Mouse (Mus musculus) midbrain, postnatal 0 days (tissue): ENCODE results near the gene Itgal. TPM values are rescaled to one million over a fixed set of nuclear protein-coding genes. Genes with fewer than 3 reads are reported as not detected.

Experiments used
- ATAC-seq: fragments of 200-750 bp; cut with Nextera tagmentation; 2 replicates; pipeline ENCODE4 v1.8.0; 2017; ENCODE audit warnings: moderate number of reproducible peaks, mild to moderate bottlenecking, moderate TSS enrichment, moderate library complexity; ENCODE audit not compliant: low FRiP score
- DNase-seq: peaks from one replicate; pipeline ENCODE4 v3.0.0-alpha.2; 2015; ENCODE audit warnings: low spot score
- H3K27ac ChIP-seq: fragments of 300-500 bp; sonication (generic); 2 replicates; pipeline ENCODE4 v1.5.1; 2014; ENCODE audit warnings: low read depth, mild to moderate bottlenecking, low read length, mixed read lengths
- H3K27me3 ChIP-seq: fragments of 300-500 bp; sonication (generic); 2 replicates; pipeline ENCODE4 v1.6.1; 2014; ENCODE audit warnings: low read length, control low read depth, mixed read lengths; ENCODE audit not compliant: insufficient read depth
- H3K36me3 ChIP-seq: fragments of 300-500 bp; sonication (generic); 2 replicates; pipeline ENCODE4 v1.6.1; 2014; ENCODE audit warnings: low read length, control low read depth, mixed read lengths; ENCODE audit not compliant: insufficient read depth
- H3K4me1 ChIP-seq: fragments of 300-500 bp; sonication (generic); 2 replicates; pipeline ENCODE4 v1.6.1; 2014; ENCODE audit warnings: mild to moderate bottlenecking, control low read depth, antibody characterized with exemption, low read length, mixed read lengths; ENCODE audit not compliant: insufficient read depth
- H3K4me2 ChIP-seq: fragments of 300-500 bp; sonication (generic); 2 replicates; pipeline ENCODE4 v1.6.1; 2014; ENCODE audit warnings: low read depth, mild to moderate bottlenecking, low read length, mixed read lengths; ENCODE audit not compliant: poor library complexity, severe bottlenecking
- H3K4me3 ChIP-seq: fragments of 300-500 bp; sonication (generic); 2 replicates; pipeline ENCODE4 v1.5.1; 2014; ENCODE audit warnings: low read depth, mild to moderate bottlenecking, low read length, moderate library complexity
- H3K9ac ChIP-seq: fragments of 300-500 bp; sonication (generic); replicated peaks from 2 replicates; pipeline ENCODE4 v1.6.1; 2014; ENCODE audit warnings: mild to moderate bottlenecking, low read length, moderate library complexity, mixed read lengths; ENCODE audit not compliant: poor library complexity, severe bottlenecking
- H3K9me3 ChIP-seq: fragments of 300-500 bp; sonication (generic); 2 replicates; pipeline ENCODE4 v1.6.1; 2016; ENCODE audit warnings: low read length, control low read depth
- CTCF ChIP-seq: IDR thresholded peaks from 2 replicates; pipeline ENCODE4 v1.5.1; 2016; ENCODE audit warnings: antibody characterized with exemption, mild to moderate bottlenecking
- WGBS: fragments of 180-500 bp; shearing (Covaris S2); extraction: QIAGEN DNeasy Blood & Tissue Kit; methylation state at CpG from one replicate; pipeline ENCODE4 v1.1.7; 2014; 5-methylcytosine and 5-hydroxymethylcytosine counted together
- polyA plus RNA-seq: library from polyadenylated mRNA; unstranded; fragments of >200 nt; fragmentation: Nextera tagmentation; extraction: Ambion mirVana; gene quantifications from 2 replicates; pipeline ENCODE4 v1.2.1, GENCODE M21; 2015
- total RNA-seq: library from RNA; depleted of rRNA; stranded (reverse); fragments of >200 nt; gene quantifications from 2 replicates; pipeline ENCODE4 v1.2.3, GENCODE M21; 2014

Gene Itgal
- total and polyA plus RNA-seq, 2 experiments from 2014 or later = 0.22 to 0.49 TPM

- 11% methylated on average over 8 of the region's 8 CpGs for WGBS
- TF ChIP-seq CTCF = no peak
Observed at GRCm38 (mm10) chr7:127346676-127347075, 50.6 kb downstream of the Itgal start.

GRCm38 (mm10) chr7:127351230-127352004 lies 55.4 kb downstream of the Itgal start:
- Histone ChIP-seq H3K9ac (no peak overlapping the region), H3K4me3 (no peak overlapping the region), H3K36me3 (no peaks in the 10 kb centered on the region), H3K4me1 (no peaks in the 10 kb centered on the region), H3K27me3 (no peaks in the 10 kb centered on the region), H3K4me2 (no peak overlapping the region), H3K9me3 (no peaks in the 10 kb centered on the region), H3K27ac (no peak overlapping the region)
- 85% methylated on average over 5 of the region's 5 CpGs for WGBS
- TF ChIP-seq CTCF = no peak
- ATAC-seq (no peak), DNase-seq (no peak)

More at GRCm38 (mm10) chr7:127346676-127347075, 50.6 kb downstream of the Itgal start:
- peaks cover 7% of the 10 kb centered on the region; the same call in 1 of the 2 replicates for H3K36me3 ChIP-seq
- H3K9me3 ChIP-seq = no peaks in the 10 kb centered on the region
- no peak overlapping the region for H3K27ac ChIP-seq
- DNase-seq (no peak), ATAC-seq (no peak)
- no peaks in the 10 kb centered on the region for H3K27me3 ChIP-seq
- peak overlapping the region; percentile 88 for H3K4me3 ChIP-seq
- H3K4me1 ChIP-seq = peaks cover 3% of the 10 kb centered on the region
- H3K4me2 ChIP-seq = peak overlapping the region; percentile 89
- 0 out of 2 replicates have a peak overlapping the region, but pooled peaks have one; percentile 98 for H3K9ac ChIP-seq

GRCm38 (mm10) chr7:127355796-127356195 lies 59.7 kb downstream of the Itgal start:
- H3K4me2 ChIP-seq = no peak overlapping the region
- no peaks in the 10 kb centered on the region for H3K27me3 ChIP-seq
- H3K4me1 ChIP-seq = no peaks in the 10 kb centered on the region
- WGBS = 70% methylated on average over 3 of the region's 3 CpGs
- no peak for TF ChIP-seq CTCF
- ATAC-seq (no peak), DNase-seq (no peak)
- no peak overlapping the region for H3K4me3 ChIP-seq
- H3K9me3 ChIP-seq = no peaks in the 10 kb centered on the region
- no peak overlapping the region for H3K27ac ChIP-seq
- H3K36me3 ChIP-seq = no peaks in the 10 kb centered on the region
- H3K9ac ChIP-seq = no peak overlapping the region

- Histone ChIP-seq H3K27me3 (peaks cover 3% of the 10 kb centered on the region; the same call in 1 of the 2 replicates), H3K36me3 (no peaks in the 10 kb centered on the region), H3K4me2 (no peak overlapping the region), H3K9ac (0 out of 2 replicates have a peak overlapping the region, but pooled peaks have one; percentile 19), H3K9me3 (no peaks in the 10 kb centered on the region), H3K4me3 (no peak overlapping the region), H3K27ac (no peak overlapping the region), H3K4me1 (no peaks in the 10 kb centered on the region)
- no peak for ATAC-seq
- DNase-seq = no peak
- no peak for TF ChIP-seq CTCF
- WGBS = 64% methylated on average over 2 of the region's 2 CpGs
Observed at GRCm38 (mm10) chr7:127357871-127358270, 61.8 kb downstream of the Itgal start.

GRCm38 (mm10) chr7:127358472-127358871 lies 62.4 kb downstream of the Itgal start:
- H3K4me1 ChIP-seq = no peaks in the 10 kb centered on the region; the same call in 1 of the 2 replicates
- WGBS = 68% methylated on average over 4 of the region's 4 CpGs

GRCm38 (mm10) chr7:127360265-127360664 lies 64.2 kb downstream of the Itgal start:
- H3K9ac ChIP-seq = no peak overlapping the region
- no peak overlapping the region for H3K4me3 ChIP-seq
- no peak overlapping the region for H3K27ac ChIP-seq
- no peaks in the 10 kb centered on the region for H3K36me3 ChIP-seq
- no peak overlapping the region for H3K4me2 ChIP-seq
- no peak for ATAC-seq
- H3K9me3 ChIP-seq = no peaks in the 10 kb centered on the region
- TF ChIP-seq CTCF = no peak
- no peaks in the 10 kb centered on the region; the same call in 1 of the 2 replicates for H3K4me1 ChIP-seq
- peaks cover 3% of the 10 kb centered on the region; the same call in 1 of the 2 replicates for H3K27me3 ChIP-seq
- no peak for DNase-seq
- 83% methylated on average over 4 of the region's 4 CpGs for WGBS

More at GRCm38 (mm10) chr7:127358472-127358871, 62.4 kb downstream of the Itgal start:
- H3K9ac ChIP-seq = no peak overlapping the region
- no peak overlapping the region for H3K4me3 ChIP-seq
- no peak overlapping the region for H3K4me2 ChIP-seq
- DNase-seq (no peak), ATAC-seq (no peak)
- H3K9me3 ChIP-seq = no peaks in the 10 kb centered on the region
- H3K27me3 ChIP-seq = peaks cover 3% of the 10 kb centered on the region; the same call in 1 of the 2 replicates
- TF ChIP-seq CTCF = no peak
- H3K27ac ChIP-seq = no peak overlapping the region
- no peaks in the 10 kb centered on the region for H3K36me3 ChIP-seq
